Mouse (Mus musculus) splenic B cell, adult 2 months (primary cell): ENCODE measurements around the gene BC053393.
"Not testable (repeated sequence)": the region's sequence is repeated elsewhere in the genome, so short reads cannot be mapped to it uniquely, and the experiment has no call there.

ENCODE experiments used
- DNase-seq: peaks from one replicate; pipeline ENCODE4 v3.0.0-alpha.2; 2011; ENCODE audit warnings: low read depth, low spot score
- H3K27me3 ChIP-seq: 2 replicates; pipeline ENCODE4 v1.6.1; 2012; ENCODE audit warnings: mild to moderate bottlenecking, low read length, moderate library complexity, mixed read lengths; ENCODE audit not compliant: control insufficient read depth, poor library complexity, insufficient read depth, severe bottlenecking
- H3K36me3 ChIP-seq: 2 replicates; pipeline ENCODE4 v1.6.1; 2012; ENCODE audit warnings: mild to moderate bottlenecking, low read length, moderate library complexity, mixed read lengths; ENCODE audit not compliant: control insufficient read depth, poor library complexity, insufficient read depth, severe bottlenecking

BC053393 gene

GRCm38 (mm10) chr11:46619929-46620328, 48.6 kb downstream of the BC053393 start:
- Histone ChIP-seq H3K36me3 (no peaks in the 10 kb centered on the region), H3K27me3 (no peaks in the 10 kb centered on the region)
- DNase-seq, result no peak

GRCm38 (mm10) chr11:46620414-46621168, 49.3 kb downstream of the BC053393 start:
- Histone ChIP-seq H3K27me3 (no peaks in the 10 kb centered on the region), H3K36me3 (no peaks in the 10 kb centered on the region)
- no peak for DNase-seq

GRCm38 (mm10) chr11:46629211-46629795, 58.0 kb downstream of the BC053393 start, which contains the start of gene Dppa1:
Dppa1 (minus strand) TSS chr11:46629261.
- Histone ChIP-seq H3K27me3 (no peaks in the 10 kb centered on the region), H3K36me3 (no peaks in the 10 kb centered on the region)
- no peak for DNase-seq

- Histone ChIP-seq H3K27me3 (no peaks in the 10 kb centered on the region), H3K36me3 (no peaks in the 10 kb centered on the region)
- peak; percentile 33 for DNase-seq
Observed at GRCm38 (mm10) chr11:46631635-46632034, 60.3 kb downstream of the BC053393 start.

GRCm38 (mm10) chr11:46635516-46635915, 64.2 kb downstream of the BC053393 start:
- not testable (repeated sequence) for H3K36me3 ChIP-seq, H3K27me3 ChIP-seq
- peak; percentile 10 for DNase-seq

- H3K36me3 ChIP-seq, result no peaks in the 10 kb centered on the region
- no peaks in the 10 kb centered on the region for H3K27me3 ChIP-seq
- peak; percentile 32 for DNase-seq
Observed at GRCm38 (mm10) chr11:46636568-46636967, 65.2 kb downstream of the BC053393 start.
